Mouse (Mus musculus) bone marrow macrophage, adult 2 months (primary cell): ENCODE results near the gene Ccdc102a.

Experiments used
- CTCF ChIP-seq: IDR thresholded peaks from 2 replicates; pipeline ENCODE4 v1.5.1; 2012; ENCODE audit warnings: low read depth, mild to moderate bottlenecking, low read length, moderate library complexity
- POLR2A ChIP-seq: IDR thresholded peaks from 2 replicates; pipeline ENCODE4 v1.6.1; 2012; ENCODE audit warnings: mild to moderate bottlenecking, low read depth, low read length, borderline replicate concordance

- TF ChIP-seq POLR2A, result no peak
- no peak for TF ChIP-seq CTCF
These were observed 48.7 kb upstream of the Ccdc102a start for GRCm38 (mm10) chr8:94966578-94966977.
